Mouse (Mus musculus) adrenal gland, postnatal 36 days (tissue): Measurements from ENCODE around the gene Hdac8. TPM values are rescaled to one million over a fixed set of nuclear protein-coding genes. Genes with fewer than 3 reads are reported as not detected.

Source experiments
- microRNA-seq: library from miRNA; unstranded; fragments of <30 nt; microRNA quantifications from one replicate; pipeline ENCODE4 v1.2.0, GENCODE M21; 2021
- total RNA-seq, 2 experiments: library from RNA; stranded (reverse); gene quantifications; 2 replicates each; pipeline ENCODE4 v1.2.3; 2021

The Hdac8 gene
- total RNA-seq, 2 experiments from 2014 or later = 8.1 to 10.7 TPM

Small RNA genes within 50 kb of the gene (microRNA-seq; reads per million reads assigned to microRNA genes)
- gene Gm26318 = not detected

Other genes with a start within 250 kb of the Hdac8 start
- 10 to 100 TPM; 14.3 to 17.2 TPM for gene Phka1, start 138.9 kb upstream of the Hdac8 start, total RNA-seq
- gene Gm3880, start 181.6 kb upstream of the Hdac8 start, total RNA-seq = 1 to 10 TPM in 1 of 2 experiments, not detected in 1; 1.2 TPM
- not detected for gene Gm9112, start 202.3 kb upstream of the Hdac8 start, total RNA-seq
- not detected for gene Dmrtc1b, start 202.5 kb upstream of the Hdac8 start, total RNA-seq